Mouse (Mus musculus) liver, postnatal 0 days (tissue): ENCODE data around the gene Agbl4.

Source experiments
- CTCF ChIP-seq: sonication (generic); IDR thresholded peaks from 2 replicates; pipeline ENCODE4 v1.5.1; 2016; ENCODE audit warnings: antibody characterized with exemption, low read depth
- EP300 ChIP-seq: IDR thresholded peaks from 2 replicates; pipeline ENCODE4 v1.6.1; 2016; ENCODE audit warnings: antibody characterized with exemption, low read depth, mild to moderate bottlenecking

GRCm38 (mm10) chr4:111414818-111415488 is 1017.5 kb downstream of the Agbl4 start, which contains the start of gene Bend5:
- TF ChIP-seq EP300 (no peak), CTCF (no peak)
